Mouse (Mus musculus) inflammation-experienced regulatory T-cells, adult 6 months (primary cell): ENCODE results near the gene Gm20388. TPM values are rescaled to one million over a fixed set of nuclear protein-coding genes. Genes with fewer than 3 reads are reported as not detected.

Source experiments
- ATAC-seq: one replicate; pipeline ENCODE4 v1.8.0; 2017
- polyA plus RNA-seq, 3 experiments: library from polyadenylated mRNA; unstranded; fragments of 100-300 nt; shearing (Covaris generic); gene quantifications; one replicate each; pipeline ENCODE4 v1.2.1; 2017

Gene Gm20388
- polyA plus RNA-seq, 3 experiments from 2014 or later: 10.8 to 14.1 (median 11.8) TPM

DNA sequence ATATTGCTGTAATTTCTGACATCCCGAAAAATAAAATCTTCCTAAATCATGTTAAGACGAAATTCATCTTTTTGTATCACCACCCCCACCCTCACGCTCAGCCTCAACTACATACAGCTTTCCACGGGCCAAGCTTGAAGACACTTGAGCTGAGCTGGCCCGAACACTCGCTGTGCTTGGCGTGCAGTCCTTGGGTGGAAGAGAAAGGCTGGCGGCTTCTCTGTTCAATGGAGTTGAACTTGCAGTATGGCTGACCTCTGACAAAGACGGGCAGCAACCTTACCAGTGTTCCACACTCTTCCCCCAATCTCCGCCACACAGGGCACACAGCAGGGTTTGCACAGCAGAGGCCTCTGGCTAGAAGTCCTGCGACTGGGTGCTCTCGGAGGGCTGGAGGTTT, 670.7 kb downstream of the Gm20388 start:
- ATAC-seq: no peak

GRCm38 (mm10) chr8:120581811-120582210, 671.2 kb downstream of the Gm20388 start:
- ATAC-seq: no peak

GRCm38 (mm10) chr8:120585521-120585920, 674.9 kb downstream of the Gm20388 start:
- ATAC-seq: no peak

DNA sequence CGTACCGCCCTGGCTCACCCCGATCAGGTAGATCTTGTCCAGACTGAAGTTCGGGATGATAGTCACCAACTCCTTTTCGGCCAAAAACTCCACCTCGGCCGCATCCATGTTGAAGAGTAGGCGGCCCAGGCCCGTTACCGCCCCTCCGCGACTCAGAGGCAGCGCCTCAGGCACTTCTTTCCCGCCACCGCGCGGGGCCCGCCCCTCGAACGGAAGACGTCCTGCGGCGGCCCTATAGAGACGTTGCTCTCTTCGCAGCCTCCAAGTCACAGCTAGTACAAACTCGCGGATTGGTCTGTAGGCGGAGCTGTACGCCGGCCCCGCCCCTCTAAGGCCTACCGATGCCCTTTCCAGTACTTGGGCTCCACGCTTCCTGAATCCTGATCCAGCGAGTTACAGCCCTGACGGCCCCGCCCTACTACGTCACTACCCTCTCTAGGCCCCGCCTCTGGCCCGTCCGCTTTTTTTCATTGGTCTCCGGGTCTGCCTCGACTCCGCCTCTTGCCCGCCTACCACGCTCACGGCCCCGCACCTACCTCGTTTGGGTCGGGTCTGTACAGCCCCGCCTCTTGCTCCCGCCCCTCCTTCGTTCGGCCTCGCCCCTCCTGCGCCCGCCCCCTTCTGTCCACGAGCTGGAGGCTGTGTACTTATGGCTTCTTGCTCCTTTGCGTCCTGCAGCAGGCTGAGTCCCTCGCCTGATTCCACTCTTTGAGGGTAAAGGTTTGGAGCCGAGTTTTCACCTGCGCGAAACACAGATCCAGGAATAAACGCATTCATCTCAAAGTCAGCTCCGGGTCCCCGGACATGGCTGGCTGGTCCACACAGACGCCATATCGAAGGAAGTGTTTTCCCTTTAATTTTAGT, 678.5 kb downstream of the Gm20388 start, which contains the start of gene Gins2:
TSS of gene Gins2 (minus strand) at position 397 of the 864 bp plus-strand sequence.
- ATAC-seq: peak; percentile 95

DNA sequence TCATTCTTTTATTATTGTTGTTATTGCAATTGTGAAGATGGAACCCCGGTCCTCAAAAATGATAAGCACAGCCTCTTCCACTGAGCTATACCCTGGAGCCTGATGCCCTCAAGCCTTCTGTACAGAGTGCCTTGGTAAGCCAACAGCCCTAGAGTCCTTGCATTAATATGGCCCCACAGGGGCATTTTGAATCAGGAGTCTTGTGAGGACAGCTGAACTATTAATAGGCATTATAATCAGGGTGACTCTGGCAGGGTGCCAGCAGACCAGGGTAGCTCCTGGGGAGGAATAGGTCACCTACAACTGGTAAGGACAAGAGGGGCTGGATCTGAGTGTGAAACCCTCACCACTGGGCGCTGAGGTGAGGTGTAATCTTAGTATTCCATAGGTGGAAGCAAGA, 679.3 kb downstream of the Gm20388 start:
- no peak for ATAC-seq

DNA sequence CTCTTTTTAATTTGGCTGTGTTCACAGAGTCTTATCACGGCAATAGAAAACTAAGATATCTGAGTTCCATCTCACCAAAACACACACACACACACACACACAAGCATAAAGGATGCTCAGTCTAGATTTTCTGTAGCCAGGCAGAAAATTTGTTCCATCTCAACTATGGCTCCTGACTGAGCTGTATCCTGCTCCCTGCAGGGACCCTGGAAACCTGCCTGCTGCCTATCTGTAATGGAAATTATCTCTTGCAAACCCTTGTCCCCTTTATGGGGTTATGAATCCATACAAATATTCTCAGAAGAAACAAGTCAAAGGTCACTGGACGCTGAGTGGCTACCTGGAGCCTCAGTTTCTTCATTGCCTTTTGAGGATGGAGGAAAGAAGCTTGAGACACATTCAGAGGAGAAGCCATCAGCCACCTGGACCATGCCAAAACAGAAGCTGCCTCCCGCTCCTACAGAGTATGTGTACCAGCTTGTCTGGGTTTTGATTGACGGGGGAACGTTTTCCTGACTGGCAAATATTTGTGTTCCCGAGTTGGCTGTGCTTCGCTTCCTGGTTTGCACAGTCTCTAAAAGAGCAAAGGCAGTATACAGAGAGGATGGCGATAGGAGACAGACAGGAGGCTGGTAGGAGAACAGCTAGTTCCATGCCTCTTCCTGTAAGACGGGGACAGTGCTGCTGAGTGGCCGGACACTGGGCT, 681.1 kb downstream of the Gm20388 start:
- ATAC-seq: no peak

GRCm38 (mm10) chr8:120594571-120594970, 683.9 kb downstream of the Gm20388 start:
- ATAC-seq: no peak

- ATAC-seq: peak; percentile 71
Measured at GRCm38 (mm10) chr8:120595963-120596362, 685.3 kb downstream of the Gm20388 start.

- ATAC-seq: no peak
Measured at GRCm38 (mm10) chr8:120598579-120598978, 687.9 kb downstream of the Gm20388 start.

DNA sequence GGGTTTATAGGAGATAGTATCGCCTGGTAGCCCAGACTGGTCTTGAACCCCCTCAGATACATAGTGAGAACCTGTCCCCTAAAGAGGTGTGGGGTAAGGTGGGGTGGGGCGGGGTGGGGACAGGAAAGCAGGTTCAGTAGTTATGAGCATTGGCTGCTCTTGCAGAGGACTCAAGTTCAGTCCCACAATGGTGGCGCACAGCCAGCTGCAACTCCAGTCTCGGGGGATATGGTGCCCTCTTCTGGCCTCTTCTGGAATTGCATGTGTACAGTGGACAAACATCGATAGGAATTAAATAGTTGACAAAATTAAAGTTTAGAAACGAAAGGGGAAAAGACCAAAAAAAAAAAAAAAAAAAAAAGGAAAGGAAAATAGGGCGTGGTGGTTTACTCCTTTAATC, 688.9 kb downstream of the Gm20388 start:
- no peak for ATAC-seq

GRCm38 (mm10) chr8:120602672-120603071, 692.0 kb downstream of the Gm20388 start:
- no peak for ATAC-seq

DNA sequence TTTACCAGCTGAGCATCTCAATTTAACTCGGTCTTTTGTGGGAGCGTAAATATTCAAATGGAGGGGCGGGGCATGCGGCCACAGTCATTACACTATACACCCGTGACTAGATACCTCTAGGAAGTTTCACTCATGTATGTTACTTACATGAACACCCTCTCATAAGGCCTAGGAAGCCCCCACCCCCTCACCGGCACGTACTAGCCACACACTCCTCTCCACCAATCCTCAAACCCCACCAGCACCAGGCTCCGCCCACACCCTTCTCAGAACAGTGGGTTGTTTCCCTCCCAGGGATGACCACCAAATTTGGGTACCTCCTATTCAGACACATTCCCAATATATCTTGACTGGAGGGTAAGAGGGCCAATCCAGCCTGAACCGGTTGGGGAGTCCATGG, 696.8 kb downstream of the Gm20388 start:
- no peak for ATAC-seq

DNA sequence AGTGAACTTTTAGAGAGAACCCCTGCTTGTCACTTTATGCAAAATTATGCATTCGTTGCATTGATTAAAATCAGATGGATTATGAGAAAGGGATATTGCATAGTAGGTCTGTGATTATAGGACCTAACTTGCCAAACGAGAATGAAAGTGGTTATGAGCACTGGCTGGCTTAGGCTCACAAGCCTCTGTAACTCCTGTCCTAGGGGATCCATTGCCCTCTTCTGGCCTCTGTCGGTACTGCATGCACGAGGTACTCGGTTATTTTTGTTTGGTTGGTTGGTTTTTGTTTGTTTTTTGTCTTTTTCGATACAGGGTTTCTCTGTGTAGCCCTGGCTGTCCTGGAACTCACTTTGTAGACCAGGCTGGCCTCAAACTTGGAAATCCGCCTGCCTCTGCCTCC, 697.2 kb downstream of the Gm20388 start:
- peak; percentile 67 for ATAC-seq

DNA sequence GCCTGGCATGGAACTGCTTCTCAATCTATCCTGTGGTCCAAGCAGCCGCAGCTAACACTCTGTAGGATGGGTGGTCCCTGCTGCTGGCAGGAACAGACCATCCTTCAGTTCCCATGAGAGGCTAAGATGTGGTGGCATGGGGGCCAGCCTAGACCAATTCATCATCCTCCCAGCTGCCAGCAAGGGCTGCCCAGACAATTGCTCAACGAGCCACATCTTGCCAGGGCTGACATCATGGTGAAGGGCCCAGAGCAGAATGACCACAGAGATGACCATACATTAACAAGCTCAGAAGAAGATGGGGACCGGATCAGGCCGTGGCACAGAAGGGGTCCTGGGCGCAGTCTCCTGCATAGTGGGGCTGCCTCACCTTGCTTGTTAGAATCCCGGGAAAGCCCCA, 700.2 kb downstream of the Gm20388 start:
- ATAC-seq: no peak

DNA sequence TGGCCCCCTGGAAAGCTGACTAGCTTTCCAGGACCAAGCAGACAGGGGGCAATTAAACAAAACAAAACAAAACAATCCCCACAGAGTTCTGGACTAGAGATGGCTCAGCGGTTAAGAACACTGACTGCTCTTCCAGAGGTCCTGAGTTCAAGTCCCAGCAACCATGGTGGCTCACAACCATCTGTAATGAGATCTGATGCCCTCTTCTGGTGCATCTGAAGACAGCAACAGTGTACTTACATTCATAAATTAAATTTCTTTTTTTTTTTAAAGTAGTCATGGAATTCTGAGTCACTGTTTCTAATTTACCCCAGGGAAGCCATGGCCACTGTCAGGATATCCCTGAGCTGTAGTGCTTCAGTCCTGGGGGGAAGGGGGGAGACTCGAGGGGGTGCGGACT, 703.9 kb downstream of the Gm20388 start:
- ATAC-seq: no peak

- no peak for ATAC-seq
Measured at GRCm38 (mm10) chr8:120616663-120617626, 706.3 kb downstream of the Gm20388 start.

GRCm38 (mm10) chr8:120618110-120618509, 707.5 kb downstream of the Gm20388 start:
- peak; percentile 67 for ATAC-seq

DNA sequence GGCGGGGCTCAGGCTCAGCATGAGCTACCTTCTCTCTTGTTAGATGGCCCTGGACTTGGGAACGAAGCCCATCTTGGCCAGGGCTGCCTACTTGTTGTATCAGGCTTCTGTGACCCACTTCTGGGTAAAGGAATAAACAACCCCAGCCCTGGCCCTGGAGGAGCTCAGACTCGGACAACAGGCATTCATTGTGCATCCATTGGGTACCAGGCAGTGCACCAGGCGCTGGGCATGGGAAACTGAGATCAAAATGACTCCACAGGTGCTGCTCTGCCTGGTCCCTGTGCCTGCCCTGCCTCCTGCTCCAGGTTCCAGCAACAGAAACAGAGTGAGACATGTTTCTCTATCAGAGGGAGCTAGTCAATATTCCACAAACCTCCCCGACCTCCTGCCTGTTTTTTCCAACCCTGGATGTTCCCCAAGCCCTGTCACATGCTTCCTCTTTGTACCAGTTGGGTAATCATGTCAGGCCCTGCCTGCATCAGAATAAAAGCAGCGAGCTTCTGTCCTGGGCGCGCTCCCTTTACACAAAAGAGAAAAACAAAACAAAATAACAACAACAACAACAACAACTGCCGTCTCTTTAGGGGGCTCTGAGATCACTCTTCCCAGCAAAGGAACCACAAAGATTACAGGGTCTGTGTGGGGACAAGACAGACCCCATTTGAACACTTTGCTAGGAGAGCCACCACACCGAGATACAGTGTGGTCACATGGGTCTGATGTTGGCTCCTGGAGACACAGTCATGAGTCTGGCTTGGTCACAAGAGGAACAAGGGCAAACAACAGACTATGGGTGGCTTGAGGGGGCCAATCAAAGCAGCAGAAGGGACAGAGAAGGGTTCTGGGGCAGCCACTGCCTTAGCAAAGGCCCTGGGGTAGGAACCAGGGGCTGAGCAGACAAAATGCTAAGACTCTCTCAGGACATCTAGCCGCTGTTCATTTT, 708.9 kb downstream of the Gm20388 start:
- no peak for ATAC-seq

- no peak for ATAC-seq
Measured at GRCm38 (mm10) chr8:120620441-120620840, 709.8 kb downstream of the Gm20388 start.

DNA sequence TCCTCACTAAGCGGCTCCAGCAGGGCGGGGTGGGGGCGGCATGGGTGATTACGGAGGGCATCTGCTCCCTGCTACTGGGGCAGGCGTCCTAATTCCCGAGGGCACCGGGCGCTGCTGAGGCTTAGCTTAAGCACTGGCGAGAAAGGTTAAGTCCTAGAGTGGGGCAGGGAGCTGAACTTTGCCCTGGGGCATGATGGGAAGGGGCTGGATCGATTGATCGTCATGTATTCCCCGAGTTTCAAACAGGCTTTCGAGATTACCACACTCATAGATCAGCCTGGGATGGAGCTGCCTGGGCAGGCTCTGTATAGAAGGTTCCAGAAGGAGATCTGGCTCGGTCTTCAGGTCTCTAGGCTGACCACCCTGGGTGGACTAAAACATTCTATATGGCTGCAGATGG, 711.5 kb downstream of the Gm20388 start:
- no peak for ATAC-seq

DNA sequence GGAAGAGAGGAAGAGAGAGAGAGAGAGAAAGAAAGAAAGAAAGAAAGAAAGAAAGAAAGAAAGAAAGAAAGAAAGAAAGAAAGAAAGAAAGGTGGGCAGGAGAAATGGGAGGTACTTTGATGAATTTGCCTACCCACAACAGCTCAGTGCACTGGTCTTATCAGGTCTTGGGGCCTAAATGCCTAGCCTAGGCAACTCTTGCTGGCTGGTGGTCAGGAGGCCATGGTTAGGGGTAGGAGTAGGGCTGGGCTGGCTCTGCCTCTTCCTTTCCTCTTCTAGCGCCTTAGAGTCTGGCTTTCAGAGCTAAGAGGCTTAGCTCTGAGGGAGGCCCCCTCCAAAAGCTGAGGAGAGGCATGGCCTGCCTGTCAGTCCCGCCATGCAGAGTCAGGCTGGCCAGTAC, 713.0 kb downstream of the Gm20388 start:
- ATAC-seq: no peak
